Mouse (Mus musculus) kidney, postnatal 0 days (tissue): Measurements from ENCODE around the gene Rapsn. TPM values are rescaled to one million over a fixed set of nuclear protein-coding genes. Genes with fewer than 3 reads are reported as not detected.
A peak's percentile ranks its signal among the peaks of the same experiment; 100 is the strongest.

Source experiments
- ATAC-seq: fragments of 200-750 bp; cut with Nextera tagmentation; replicated peaks from 2 replicates; pipeline ENCODE4 v1.8.0; 2017; ENCODE audit warnings: low read depth, moderate number of reproducible peaks, moderate TSS enrichment, moderate library complexity; ENCODE audit not compliant: low FRiP score
- DNase-seq: peaks from one replicate; pipeline ENCODE4 v3.0.0-alpha.2; 2016; ENCODE audit warnings: low spot score
- H3K27ac ChIP-seq: fragments of 300-500 bp; sonication (generic); 2 replicates; pipeline ENCODE4 v1.5.1; 2014; ENCODE audit warnings: mild to moderate bottlenecking
- H3K27me3 ChIP-seq: fragments of 300-500 bp; sonication (generic); 2 replicates; pipeline ENCODE4 v1.6.1; 2014; ENCODE audit warnings: low read length, mixed read lengths; ENCODE audit not compliant: insufficient read depth
- H3K36me3 ChIP-seq: fragments of 300-500 bp; sonication (generic); 2 replicates; pipeline ENCODE4 v1.6.1; 2014; ENCODE audit warnings: low read length, mixed read lengths; ENCODE audit not compliant: insufficient read depth
- H3K4me1 ChIP-seq: fragments of 300-500 bp; sonication (generic); replicated peaks from 2 replicates; pipeline ENCODE4 v1.6.1; 2014; ENCODE audit warnings: antibody characterized with exemption, low read length, mixed read lengths; ENCODE audit not compliant: insufficient read depth
- H3K4me2 ChIP-seq: fragments of 300-500 bp; sonication (generic); 2 replicates; pipeline ENCODE4 v1.6.1; 2014; ENCODE audit warnings: mild to moderate bottlenecking, low read length, moderate library complexity, mixed read lengths
- H3K4me3 ChIP-seq: fragments of 300-500 bp; sonication (generic); replicated peaks from 2 replicates; pipeline ENCODE4 v1.5.1; 2014; ENCODE audit warnings: low read depth, low read length
- H3K9ac ChIP-seq: fragments of 300-500 bp; sonication (generic); 2 replicates; pipeline ENCODE4 v1.6.1; 2014; ENCODE audit warnings: low read depth, low read length
- H3K9me3 ChIP-seq: fragments of 300-500 bp; sonication (generic); replicated peaks from 2 replicates; pipeline ENCODE4 v1.6.1; 2016; ENCODE audit warnings: low read length, inconsistent platforms, mixed read lengths
- CTCF ChIP-seq: IDR thresholded peaks from 2 replicates; pipeline ENCODE4 v1.5.1; 2016; ENCODE audit warnings: antibody characterized with exemption, low read depth, mild to moderate bottlenecking, moderate library complexity
- WGBS: fragments of 180-500 bp; shearing (Covaris S2); extraction: QIAGEN DNeasy Blood & Tissue Kit; methylation state at CpG from one replicate; pipeline ENCODE4 v1.1.7; 2014; 5-methylcytosine and 5-hydroxymethylcytosine counted together
- polyA plus RNA-seq: library from polyadenylated mRNA; unstranded; fragments of >200 nt; fragmentation: Nextera tagmentation; extraction: Ambion mirVana; gene quantifications from 2 replicates; pipeline ENCODE4 v1.2.1, GENCODE M21; 2015

Rapsn gene
- 5.7 and 6.1 TPM in 2 replicates for polyA plus RNA-seq

GRCm38 (mm10) chr2:91035385-91035784 lies at the start of gene Rapsn:
Gene Rapsn, plus strand, starts transcription at chr2:91035620.
- H3K4me3 ChIP-seq, result no peak within 1 kb of the TSS
- H3K4me2 ChIP-seq, result no peak within 1 kb of the TSS
- no peak within 1 kb of the TSS for H3K27ac ChIP-seq
- peak; percentile 59 for ATAC-seq
- H3K9me3 ChIP-seq, result no peaks in the 10 kb centered on the region
- H3K4me1 ChIP-seq, result no peaks in the 10 kb centered on the region; the same call in 1 of the 2 replicates
- TF ChIP-seq CTCF, result no peak
- H3K27me3 ChIP-seq, result no peaks in the 10 kb centered on the region
- peak; percentile 16 for DNase-seq
- H3K9ac ChIP-seq, result no peak within 1 kb of the TSS
- H3K36me3 ChIP-seq, result no peaks in the 10 kb centered on the region
- WGBS, result 51% methylated on average over 9 of the region's 9 CpGs

DNA sequence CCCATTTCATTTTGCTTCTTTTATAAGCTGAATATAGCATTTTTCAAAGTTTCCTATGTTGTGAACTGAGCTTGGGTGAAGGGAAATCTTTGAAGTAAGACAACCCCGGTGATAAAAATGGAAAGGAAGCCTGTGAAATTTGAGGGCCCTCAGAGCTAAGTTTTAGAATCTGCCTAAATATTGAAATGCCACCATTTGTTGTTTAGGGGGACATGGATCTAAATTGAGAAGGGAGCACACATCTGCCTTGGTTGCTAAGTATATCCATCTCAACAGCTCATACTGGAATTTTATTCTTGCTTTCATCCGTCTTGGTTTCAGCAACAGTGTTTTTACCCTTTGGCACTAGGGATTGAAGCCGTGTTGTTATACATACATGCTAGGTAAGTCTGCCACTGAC lies 49.4 kb upstream of the Rapsn start:
- Histone ChIP-seq H3K27ac (no peak overlapping the region), H3K4me3 (no peak overlapping the region), H3K9ac (no peak overlapping the region), H3K27me3 (no peaks in the 10 kb centered on the region), H3K4me2 (no peak overlapping the region), H3K9me3 (no peaks in the 10 kb centered on the region), H3K4me1 (no peaks in the 10 kb centered on the region), H3K36me3 (no peaks in the 10 kb centered on the region)
- TF ChIP-seq CTCF, result no peak
- 91% methylated on average over 3 of the region's 3 CpGs for WGBS
- no peak for ATAC-seq
- no peak for DNase-seq

DNA sequence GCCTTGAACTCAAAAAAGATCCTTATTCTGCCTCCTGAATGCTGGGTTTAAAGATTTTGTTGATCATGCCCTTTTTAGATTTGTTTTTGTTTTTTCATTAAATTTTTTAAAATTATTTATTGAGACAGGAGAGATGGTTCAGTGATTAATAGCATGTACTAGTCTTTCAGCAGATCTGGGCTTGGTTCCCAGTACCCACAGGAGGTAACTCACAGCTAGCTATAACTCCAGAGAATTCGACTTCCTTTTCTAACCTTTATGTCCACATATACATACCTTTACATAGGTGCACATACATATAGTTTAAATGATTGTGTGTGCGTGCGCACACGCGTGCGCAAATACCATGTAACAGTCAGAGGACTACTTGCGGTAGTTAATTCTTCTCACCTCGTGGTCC lies 26.9 kb upstream of the Rapsn start:
- H3K4me3 ChIP-seq, result no peak overlapping the region
- no peak overlapping the region for H3K4me2 ChIP-seq
- no peak overlapping the region for H3K9ac ChIP-seq
- no peak for ATAC-seq
- no peaks in the 10 kb centered on the region for H3K27me3 ChIP-seq
- no peaks in the 10 kb centered on the region for H3K9me3 ChIP-seq
- no peak for DNase-seq
- peaks cover 68% of the 10 kb centered on the region for H3K36me3 ChIP-seq
- H3K27ac ChIP-seq, result no peak overlapping the region
- no peak for TF ChIP-seq CTCF
- 98% methylated on average over 8 of the region's 8 CpGs for WGBS
- no peaks in the 10 kb centered on the region for H3K4me1 ChIP-seq

DNA sequence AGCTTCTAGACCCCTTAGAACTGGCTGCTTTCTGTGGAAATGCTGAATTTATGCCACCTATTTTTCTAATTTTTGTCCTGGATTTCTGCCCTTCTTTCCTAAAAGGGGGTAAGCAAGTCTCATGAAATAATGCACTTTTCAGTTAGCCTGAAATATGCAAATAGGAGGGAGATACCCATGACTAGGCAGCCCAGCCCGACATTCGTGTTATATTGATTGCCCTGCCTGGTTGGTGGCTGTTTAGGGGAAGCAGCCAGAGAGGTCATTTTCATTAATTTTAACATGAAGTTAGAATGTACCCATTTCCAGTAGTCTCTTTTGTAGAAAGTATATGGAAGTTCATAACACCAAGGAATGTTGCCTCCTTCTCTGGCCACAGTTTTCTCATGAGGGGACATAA lies 21.5 kb upstream of the Rapsn start:
- no peaks in the 10 kb centered on the region for H3K4me1 ChIP-seq
- ATAC-seq (no peak), DNase-seq (no peak)
- WGBS, result 92% methylated on average over 2 of the region's 2 CpGs
- no peak overlapping the region for H3K27ac ChIP-seq
- no peak overlapping the region for H3K4me3 ChIP-seq
- H3K9me3 ChIP-seq, result no peaks in the 10 kb centered on the region
- H3K27me3 ChIP-seq, result no peaks in the 10 kb centered on the region
- TF ChIP-seq CTCF, result no peak
- H3K9ac ChIP-seq, result no peak overlapping the region
- H3K36me3 ChIP-seq, result peaks cover 60% of the 10 kb centered on the region
- H3K4me2 ChIP-seq, result no peak overlapping the region

- no peaks in the 10 kb centered on the region for H3K9me3 ChIP-seq
- no peak for ATAC-seq
- no peak for DNase-seq
- no peak overlapping the region for H3K4me2 ChIP-seq
- TF ChIP-seq CTCF, result no peak
- peaks cover 54% of the 10 kb centered on the region for H3K36me3 ChIP-seq
- H3K4me3 ChIP-seq, result no peak overlapping the region
- no peaks in the 10 kb centered on the region for H3K4me1 ChIP-seq
- H3K9ac ChIP-seq, result no peak overlapping the region
- WGBS, result 78% methylated on average over 4 of the region's 4 CpGs
- no peaks in the 10 kb centered on the region for H3K27me3 ChIP-seq
- peak overlapping the region; percentile 20; the same call in 1 of the 2 replicates for H3K27ac ChIP-seq
Measured at GRCm38 (mm10) chr2:91015386-91015785, 20.0 kb upstream of the Rapsn start.

DNA sequence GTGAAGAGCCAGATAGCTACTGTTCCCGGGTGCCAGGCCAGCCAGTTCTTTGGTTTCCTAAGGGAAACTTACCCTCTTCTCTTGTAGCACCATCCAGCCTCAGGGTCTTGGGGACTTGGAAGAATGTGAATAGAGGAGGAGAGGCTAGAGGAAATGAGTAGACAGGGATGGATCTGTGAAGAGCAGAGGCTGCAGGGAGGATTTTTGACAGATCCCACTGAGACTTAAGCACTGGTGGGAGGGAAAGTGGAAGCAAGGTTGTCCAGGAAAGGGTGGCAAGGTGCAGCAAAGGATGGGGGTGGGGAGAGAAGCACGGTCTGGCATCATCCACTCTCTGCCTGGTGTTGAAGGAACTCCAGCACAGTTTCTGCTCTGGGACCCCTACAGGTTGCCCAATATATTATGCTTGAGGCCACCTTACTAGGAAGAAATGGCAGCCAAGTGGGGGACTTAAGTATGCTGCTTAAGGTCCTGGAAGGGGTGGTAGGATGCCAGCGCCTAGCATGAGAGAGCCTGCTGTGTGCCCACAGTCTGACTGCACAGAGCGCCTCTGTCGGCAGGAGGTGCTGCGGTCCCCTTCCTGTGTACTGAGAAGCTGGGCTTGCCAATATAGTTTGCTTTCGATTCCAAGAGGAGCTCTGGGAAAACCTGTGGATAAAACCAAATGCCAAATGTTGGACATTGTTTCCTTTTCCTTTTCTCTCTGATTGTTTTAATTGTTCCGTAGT lies 17.2 kb upstream of the Rapsn start:
- no peak overlapping the region for H3K4me3 ChIP-seq
- H3K4me1 ChIP-seq, result no peaks in the 10 kb centered on the region
- H3K27ac ChIP-seq, result no peak overlapping the region
- no peaks in the 10 kb centered on the region for H3K9me3 ChIP-seq
- 86% methylated on average over 8 of the region's 8 CpGs for WGBS
- DNase-seq (no peak), ATAC-seq (no peak)
- peaks cover 38% of the 10 kb centered on the region for H3K36me3 ChIP-seq
- no peak overlapping the region for H3K4me2 ChIP-seq
- no peak overlapping the region for H3K9ac ChIP-seq
- TF ChIP-seq CTCF, result no peak
- no peaks in the 10 kb centered on the region for H3K27me3 ChIP-seq
